Mouse (Mus musculus) hematopoietic stem cell, adult 5-6 weeks (primary cell): ENCODE results near the gene Slc16a5. TPM values are rescaled to one million over a fixed set of nuclear protein-coding genes. Genes with fewer than 3 reads are reported as not detected.

Experiments used
- ATAC-seq, 2 experiments: fragments of 125-278 bp in 1 of 2; replicated peaks in 1 of 2; 2 replicates each; pipeline ENCODE4 v1.8.0; 2016 to 2017; ENCODE audit warnings: inconsistent platforms in 2 of 2, mild to moderate bottlenecking in 2 of 2, moderate number of reproducible peaks in 2 of 2, low read depth in 1 of 2, moderate TSS enrichment in 1 of 2; ENCODE audit not compliant: low FRiP score in 2 of 2, poor library complexity in 2 of 2, severe bottlenecking in 2 of 2, insufficient read depth in 1 of 2, low TSS enrichment in 1 of 2
- total RNA-seq: library from RNA; stranded (forward); fragments of 172-1452, 232-1000 nt; gene quantifications from 2 replicates; pipeline ENCODE4 v1.2.3, GENCODE M21; 2017

Slc16a5 gene
- total RNA-seq, 1 experiment from 2014 or later = not detected

DNA sequence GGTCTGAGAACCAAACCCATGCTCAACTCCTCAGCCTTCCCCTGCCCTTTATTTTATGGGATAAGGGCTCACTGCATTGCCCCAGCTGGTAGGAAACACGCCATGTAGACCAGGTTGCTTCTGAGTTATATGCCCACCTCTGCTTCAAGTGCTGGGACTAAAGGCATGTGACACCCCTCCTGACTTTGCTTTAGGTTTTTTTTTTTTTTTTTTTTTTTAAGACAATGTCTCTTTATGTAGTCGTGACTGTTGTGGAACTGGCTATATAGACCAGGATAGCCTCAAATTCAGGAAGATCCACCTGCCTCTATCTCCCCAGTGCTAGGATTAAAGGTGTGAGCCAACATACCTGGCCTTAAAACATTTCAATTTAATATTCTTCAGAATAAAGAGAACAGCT lies 60.4 kb downstream of the Slc16a5 start:
- ATAC-seq = no peak

Other genes with a start within 250 kb of the Slc16a5 start
- gene Grin2c, start 195.2 kb upstream of the Slc16a5 start, total RNA-seq = not detected in 2 replicates
- gene Fdxr, start 185.4 kb upstream of the Slc16a5 start, total RNA-seq = 19.9 and 22.6 TPM in 2 replicates
- 2.8 and 4.3 TPM in 2 replicates for gene Fads6, start 164.8 kb upstream of the Slc16a5 start, total RNA-seq
- not detected in 2 replicates for gene Otop2, start 155.3 kb upstream of the Slc16a5 start, total RNA-seq
- gene Ush1g, start 140.4 kb upstream of the Slc16a5 start, total RNA-seq = not detected in 2 replicates
- not detected in 2 replicates for gene Otop3, start 127.7 kb upstream of the Slc16a5 start, total RNA-seq
- gene Hid1, start 94.7 kb upstream of the Slc16a5 start, total RNA-seq = 2.6 and 7.9 TPM in 2 replicates
- 0.05 TPM in 1 of 2 replicates, not detected in the other for gene Cdr2l, start 80.6 kb upstream of the Slc16a5 start, total RNA-seq
- 48.3 and 67.2 TPM in 2 replicates for gene Mrpl58, start 58.7 kb upstream of the Slc16a5 start, total RNA-seq
- 507 and 778 TPM in 2 replicates for gene Atp5h, start 42.5 kb upstream of the Slc16a5 start, total RNA-seq
- gene Kctd2, start 42.3 kb upstream of the Slc16a5 start, total RNA-seq = 15.0 and 22.1 TPM in 2 replicates
- gene Trim80, start 21.9 kb upstream of the Slc16a5 start, total RNA-seq = not detected in 2 replicates
- 14.7 and 14.9 TPM in 2 replicates for gene Armc7, start 13.2 kb downstream of the Slc16a5 start, total RNA-seq
- gene Nt5c, start 29.4 kb downstream of the Slc16a5 start, total RNA-seq = 62.3 and 99.8 TPM in 2 replicates
- 122 and 126 TPM in 2 replicates for gene Jpt1, start 51.9 kb downstream of the Slc16a5 start, total RNA-seq
- gene Sumo2, start 73.8 kb downstream of the Slc16a5 start, total RNA-seq = 501 and 618 TPM in 2 replicates
- 108 and 128 TPM in 2 replicates for gene Nup85, start 102.0 kb downstream of the Slc16a5 start, total RNA-seq
- gene Mrps7, start 141.5 kb downstream of the Slc16a5 start, total RNA-seq = 26.5 and 28.1 TPM in 2 replicates
- 26.3 and 39.2 TPM in 2 replicates for gene Gga3, start 141.6 kb downstream of the Slc16a5 start, total RNA-seq
- 19.1 and 23.3 TPM in 2 replicates for gene Mif4gd, start 150.5 kb downstream of the Slc16a5 start, total RNA-seq
- 21.6 and 33.8 TPM in 2 replicates for gene Slc25a19, start 165.8 kb downstream of the Slc16a5 start, total RNA-seq
- gene Grb2, start 246.1 kb downstream of the Slc16a5 start, total RNA-seq = 38.1 and 93.3 TPM in 2 replicates